Mouse (Mus musculus): ENCODE data around the gene Nudt9.

- TF ChIP-seq CTCF (IDR thresholded peaks at IDR 0.05; ENCODE audit: control insufficient read depth, insufficient read depth, insufficient read length): peak; percentile 48
- TF ChIP-seq MAX (IDR thresholded peaks at IDR 0.05): no peak
- no peak for TF ChIP-seq MYOD1 (IDR thresholded peaks at IDR 0.05; ENCODE audit: control insufficient read depth, insufficient read length, low read depth)
- no peak for TF ChIP-seq USF1 (IDR thresholded peaks at IDR 0.05; ENCODE audit: low read depth)
These were observed 11.9 kb downstream of the Nudt9 start for GRCm38 (mm10) chr5:104058021-104058420.

Measured in C2C12 (cell line).